Mouse (Mus musculus): ENCODE measurements around the gene Brf1. TPM values are rescaled to one million over a fixed set of nuclear protein-coding genes. Genes with fewer than 3 reads are reported as not detected.

Brf1 gene
- 33.7 and 39.6 TPM in 2 replicates for polyA plus RNA-seq (2015; fragmentation: Nextera tagmentation; extraction: Ambion mirVana)

DNA sequence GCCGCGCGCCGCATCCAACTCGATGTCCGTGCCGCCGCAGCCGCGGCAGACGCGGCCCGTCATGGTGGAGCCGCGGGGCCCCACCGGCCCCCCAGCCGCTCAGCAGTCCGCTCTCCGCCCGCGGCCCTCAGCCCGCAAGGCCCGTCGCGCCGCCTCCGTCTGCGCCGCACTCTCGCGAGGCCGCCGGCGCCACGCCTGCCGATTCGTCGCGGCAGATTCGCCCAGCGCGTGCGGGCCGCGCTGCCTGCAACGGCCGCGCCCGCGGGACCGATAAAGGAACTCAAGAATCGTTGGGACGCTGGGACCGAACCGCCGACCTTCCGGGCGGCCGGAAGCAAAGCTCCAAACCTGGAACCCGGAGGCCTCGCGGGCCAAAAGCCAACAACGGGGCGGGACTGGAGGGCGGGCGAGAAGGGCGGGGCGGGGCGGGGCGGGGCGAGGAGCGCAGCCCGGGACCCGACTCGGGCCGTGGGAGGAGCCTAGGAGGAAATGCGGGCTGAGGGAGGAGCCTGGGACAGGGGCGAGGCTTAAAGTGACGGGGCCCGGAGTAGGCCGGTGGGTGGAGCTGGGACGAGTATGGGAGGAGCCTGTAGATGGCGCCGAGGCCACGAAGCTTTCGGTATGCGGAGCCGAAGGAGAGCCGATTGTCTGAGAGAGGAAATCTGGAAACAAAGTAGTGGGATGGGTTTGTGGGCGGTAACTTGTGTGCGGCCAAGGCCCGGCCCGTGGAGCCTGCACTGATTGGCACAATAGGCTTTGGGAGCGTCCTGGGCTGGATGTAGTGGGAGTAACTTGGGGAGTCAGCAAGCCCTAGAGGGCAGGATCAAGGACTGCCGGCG, at the start of gene Brf1:
Brf1 (minus strand) TSS at position 411 of the 839 bp plus-strand sequence.

DNA sequence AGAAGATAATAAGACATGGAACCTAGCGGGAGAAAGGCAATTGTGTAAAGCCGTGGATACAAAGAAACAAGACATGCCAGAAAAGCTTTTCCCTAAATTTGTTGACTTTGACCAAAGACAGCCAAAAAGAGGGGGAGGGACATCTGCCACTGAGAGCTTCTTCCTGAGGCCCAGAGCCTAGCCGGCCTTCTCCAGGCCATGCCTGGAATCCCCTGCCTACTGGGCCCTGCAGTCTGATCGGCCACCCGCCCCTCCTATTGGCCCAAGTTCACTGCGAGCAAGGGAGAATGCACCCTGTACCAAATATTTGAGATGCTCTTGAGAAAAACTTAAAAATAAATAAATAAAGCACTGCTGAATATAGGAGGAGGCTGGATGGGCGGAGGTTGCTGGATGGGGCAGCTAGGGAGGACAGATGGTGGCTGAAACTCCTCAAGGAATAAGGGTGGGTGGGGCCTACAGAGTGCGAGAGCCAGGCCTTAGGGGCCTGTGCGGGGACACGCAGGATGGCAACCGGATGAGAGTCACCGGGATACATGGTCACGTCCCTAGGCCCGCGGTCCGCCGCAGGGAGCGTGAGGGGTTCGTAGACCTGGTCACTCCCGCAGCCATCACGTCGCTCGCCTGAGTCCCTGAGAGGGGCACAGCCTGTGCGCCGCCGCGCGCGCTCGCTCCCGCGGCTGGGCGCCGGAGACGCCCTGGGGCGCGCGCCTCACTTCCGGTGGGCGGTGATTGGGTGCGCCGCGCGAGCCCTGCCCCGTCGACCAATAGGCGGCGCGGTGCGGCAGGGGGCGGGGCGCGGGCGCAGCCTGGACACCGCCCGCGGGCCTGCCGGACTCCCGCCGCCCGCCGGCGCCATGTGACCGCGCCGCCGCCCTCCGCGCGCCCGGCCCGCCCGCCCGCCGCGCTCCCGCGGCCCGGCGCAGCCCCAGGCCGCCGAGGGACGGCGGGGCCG, 13.4 kb upstream of the Brf1 start, which contains the start of gene Pacs2:
Pacs2 (plus strand) TSS at position 905 of the 955 bp plus-strand sequence.

DNA sequence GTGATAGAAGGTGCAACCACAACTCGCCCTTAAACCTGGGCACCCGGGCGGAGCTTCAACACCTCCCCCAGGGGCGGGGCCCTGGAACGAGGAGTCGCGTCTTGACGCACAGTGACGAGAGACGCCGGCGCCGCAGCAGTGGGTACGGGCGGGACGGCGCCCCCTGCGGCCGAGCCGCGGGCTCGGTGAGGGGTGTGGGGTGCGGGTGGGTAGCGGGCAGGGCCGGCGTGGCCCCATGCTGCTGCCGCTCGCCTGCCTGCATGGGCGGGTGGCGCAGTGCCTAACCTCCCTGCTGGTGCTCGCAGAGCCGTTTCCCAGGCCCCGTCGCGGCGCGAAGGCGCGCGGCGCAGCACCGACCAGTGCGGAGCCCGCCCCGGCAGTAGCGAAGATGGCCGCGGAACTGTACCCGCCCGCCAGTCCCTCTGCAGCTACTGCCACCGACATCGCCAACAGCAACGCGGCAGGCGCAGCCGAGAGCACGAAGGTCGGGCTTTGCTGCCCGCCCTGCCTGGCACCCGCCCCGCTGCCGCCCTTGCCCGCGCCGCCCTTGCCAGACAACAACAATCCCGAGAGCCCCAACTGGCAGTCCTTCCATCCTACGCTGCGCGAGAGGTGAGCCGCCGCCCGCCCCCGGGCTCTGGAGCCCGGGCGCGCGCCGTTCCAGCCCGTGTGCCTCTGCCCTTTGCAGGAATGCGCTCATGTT, 24.0 kb downstream of the Brf1 start, which contains the start of gene Btbd6:
Btbd6 (plus strand) TSS at position 112 of the 703 bp plus-strand sequence.

DNA sequence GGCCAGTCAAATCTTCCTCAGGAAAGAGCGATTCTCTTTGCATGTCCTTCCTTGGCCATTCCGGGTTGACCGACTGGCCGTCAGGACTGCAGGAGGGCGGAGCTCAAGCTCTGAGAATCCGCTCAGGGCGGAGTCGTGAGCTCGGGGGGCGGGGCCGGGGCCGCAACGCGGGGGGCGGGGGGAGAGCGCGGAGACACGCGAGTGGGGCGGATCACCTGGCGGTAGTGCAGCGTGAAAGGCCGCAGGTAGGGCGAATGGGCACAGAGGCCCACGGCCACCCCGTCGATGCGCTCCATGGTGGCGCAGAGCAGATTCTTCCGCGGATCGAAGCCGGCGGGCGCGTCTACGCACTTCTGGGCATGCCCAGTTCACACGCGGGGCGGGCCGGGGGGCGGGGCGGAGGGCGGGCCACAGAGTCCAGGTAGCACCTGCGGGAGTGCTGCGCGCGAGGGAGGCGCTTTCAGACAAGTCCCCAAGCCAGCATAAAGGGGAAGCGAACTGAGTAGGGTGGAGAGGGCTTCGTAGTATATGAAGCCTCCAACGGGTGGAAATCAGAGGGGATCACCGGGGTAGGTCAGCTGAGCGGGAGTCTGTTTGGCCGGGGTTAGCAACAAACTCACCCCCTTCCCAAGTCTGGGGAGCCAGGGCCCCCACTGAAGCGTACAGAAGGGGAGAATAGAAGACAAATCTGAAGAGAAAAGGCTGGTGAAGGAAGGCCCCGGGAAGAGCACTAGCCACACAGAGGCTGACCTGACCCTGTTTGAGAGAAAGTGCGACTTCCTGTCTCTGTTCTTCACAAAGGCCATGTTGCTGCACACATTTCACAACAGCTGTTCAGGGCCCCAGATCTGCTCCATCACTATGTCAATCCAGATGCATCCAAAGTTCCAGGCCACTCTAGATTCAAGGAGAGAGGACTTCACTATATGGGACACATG, 58.5 kb downstream of the Brf1 start, which contains the start of gene Nudt14:
Nudt14 (minus strand) TSS at position 349 of the 938 bp plus-strand sequence.

DNA sequence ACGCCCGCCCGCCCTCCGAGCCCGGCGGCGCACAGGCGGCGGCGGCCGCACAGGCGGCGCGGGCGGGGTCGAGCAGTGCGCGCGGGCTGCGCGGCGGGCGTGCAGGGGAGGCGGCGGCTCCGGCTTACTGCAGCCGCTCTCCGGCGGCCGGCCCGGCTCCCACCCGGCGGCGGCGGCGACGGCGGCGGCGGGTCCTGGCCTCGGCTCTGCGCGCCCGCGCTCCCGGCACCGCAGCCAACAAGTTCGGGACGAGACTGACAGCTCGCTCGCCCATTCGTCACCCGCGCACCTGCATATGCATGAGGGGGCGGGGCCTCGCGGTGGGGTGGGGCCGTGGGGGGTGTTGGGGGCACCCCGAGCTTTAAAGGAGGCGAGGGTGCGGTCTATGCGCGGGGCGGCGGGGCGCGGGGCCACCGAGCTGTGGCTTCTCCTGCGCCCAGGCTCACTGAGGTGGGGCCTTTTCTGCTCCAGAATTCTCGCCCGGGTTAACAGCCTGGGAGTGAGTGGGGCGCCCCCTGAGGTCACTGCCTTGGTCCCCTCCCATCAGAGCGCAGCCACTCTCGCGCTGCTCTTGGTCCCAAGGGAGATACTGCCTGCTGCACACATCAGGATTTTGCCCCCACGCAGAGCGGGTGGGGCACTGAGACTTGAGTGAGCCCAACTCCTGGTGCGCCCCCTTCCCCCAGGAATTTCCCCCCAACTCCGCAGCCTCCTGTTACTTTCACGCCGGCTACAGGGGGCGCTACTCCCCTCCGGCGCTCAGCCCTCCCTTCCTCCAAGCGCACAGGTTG, 70.7 kb downstream of the Brf1 start, which contains the start of gene Jag2:
Jag2 (minus strand) TSS at position 215 of the 791 bp plus-strand sequence.

Small RNA genes lying within 50 kb of the gene (microRNA-seq; reads per million reads assigned to microRNA genes)
- 0.42 to 1.4 reads per million in 2 experiments for gene Mir6941

Other genes starting within 250 kb of the Brf1 start
- gene Pld4, start 240.0 kb downstream of the Brf1 start, polyA plus RNA-seq (2015; fragmentation: Nextera tagmentation; extraction: Ambion mirVana), result 14.3 and 15.0 TPM in 2 replicates
- 3.0 and 4.7 TPM in 2 replicates for gene Ahnak2, start 198.0 kb downstream of the Brf1 start, polyA plus RNA-seq (2015; fragmentation: Nextera tagmentation; extraction: Ambion mirVana)
- 0.79 and 1.7 TPM in 2 replicates for gene Clba1, start 191.8 kb downstream of the Brf1 start, polyA plus RNA-seq (2015; fragmentation: Nextera tagmentation; extraction: Ambion mirVana)
- gene Cdca4, start 171.3 kb downstream of the Brf1 start, polyA plus RNA-seq (2015; fragmentation: Nextera tagmentation; extraction: Ambion mirVana), result 18.6 and 22.2 TPM in 2 replicates
- 0.09 and 0.13 TPM in 2 replicates for gene Gpr132, start 132.5 kb downstream of the Brf1 start, polyA plus RNA-seq (2015; fragmentation: Nextera tagmentation; extraction: Ambion mirVana)
- 9.8 and 12.6 TPM in 2 replicates for gene Jag2, start 70.9 kb downstream of the Brf1 start, polyA plus RNA-seq (2015; fragmentation: Nextera tagmentation; extraction: Ambion mirVana)
- gene Nudt14, start 58.6 kb downstream of the Brf1 start, polyA plus RNA-seq (2015; fragmentation: Nextera tagmentation; extraction: Ambion mirVana), result 53.9 and 60.7 TPM in 2 replicates
- 17.0 and 18.0 TPM in 2 replicates for gene Btbd6, start 24.2 kb downstream of the Brf1 start, polyA plus RNA-seq (2015; fragmentation: Nextera tagmentation; extraction: Ambion mirVana)
- gene Pacs2, start 13.8 kb upstream of the Brf1 start, polyA plus RNA-seq (2015; fragmentation: Nextera tagmentation; extraction: Ambion mirVana), result 14.8 and 16.7 TPM in 2 replicates
- not detected in 2 replicates for gene Tex22, start 73.8 kb upstream of the Brf1 start, polyA plus RNA-seq (2015; fragmentation: Nextera tagmentation; extraction: Ambion mirVana)
- 6.5 and 6.8 TPM in 2 replicates for gene Mta1, start 97.6 kb upstream of the Brf1 start, polyA plus RNA-seq (2015; fragmentation: Nextera tagmentation; extraction: Ambion mirVana)
- gene Crip2, start 139.5 kb upstream of the Brf1 start, polyA plus RNA-seq (2015; fragmentation: Nextera tagmentation; extraction: Ambion mirVana), result 185 and 205 TPM in 2 replicates
- gene Crip1, start 145.6 kb upstream of the Brf1 start, polyA plus RNA-seq (2015; fragmentation: Nextera tagmentation; extraction: Ambion mirVana), result 404 and 584 TPM in 2 replicates
- gene Tedc1, start 155.7 kb upstream of the Brf1 start, polyA plus RNA-seq (2015; fragmentation: Nextera tagmentation; extraction: Ambion mirVana), result 3.0 and 5.1 TPM in 2 replicates
- 2.9 and 3.1 TPM in 2 replicates for gene Tmem121, start 185.2 kb upstream of the Brf1 start, polyA plus RNA-seq (2015; fragmentation: Nextera tagmentation; extraction: Ambion mirVana)